Mouse (Mus musculus): Measurements from ENCODE around the gene Vps37b.

Gene Vps37b

DNA sequence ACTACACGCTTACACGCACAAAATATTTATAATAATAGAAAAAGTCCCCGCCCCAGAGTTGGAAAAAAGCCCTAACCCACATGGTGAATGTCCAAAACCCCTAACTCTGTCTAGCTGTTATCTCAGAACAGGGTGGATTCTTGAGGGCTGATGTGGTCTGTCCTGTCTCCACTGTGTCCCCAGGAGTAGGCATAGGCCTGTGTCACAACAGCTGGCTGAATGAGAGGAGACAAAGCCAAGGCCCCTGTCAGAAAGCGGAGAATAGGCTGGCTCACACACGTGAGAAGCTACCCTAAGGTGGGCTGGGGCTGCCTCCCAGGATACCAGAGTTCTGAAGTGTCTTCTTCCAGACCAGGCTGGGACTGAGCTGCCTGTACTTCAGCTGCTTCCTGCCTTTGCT, 53.9 kb downstream of the Vps37b start:
- DNase-seq (ENCODE audit: low spot score), result no peak

- DNase-seq (ENCODE audit: low spot score), result no peak
These were observed 54.8 kb downstream of the Vps37b start for GRCm38 (mm10) chr5:123977231-123977630.

GRCm38 (mm10) chr5:123975668-123976180, 56.3 kb downstream of the Vps37b start:
- DNase-seq (ENCODE audit: low spot score), result no peak

GRCm38 (mm10) chr5:123974616-123975111, 57.4 kb downstream of the Vps37b start:
- DNase-seq (ENCODE audit: low spot score), result no peak

DNA sequence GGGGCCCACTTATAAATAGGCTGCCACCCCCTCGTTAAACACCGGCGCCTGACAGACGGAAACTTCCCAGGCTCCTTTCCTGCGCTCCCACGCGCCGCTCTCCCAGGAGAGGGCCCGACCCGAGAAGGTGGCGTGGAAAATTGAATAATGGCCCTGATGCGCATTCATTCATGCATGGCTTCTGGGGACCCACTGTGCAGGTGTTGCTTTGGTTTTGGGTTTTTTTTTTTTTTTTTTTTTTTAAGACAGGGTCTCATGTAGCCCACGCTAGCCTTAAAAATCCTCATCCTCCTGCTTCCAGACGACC, 57.9 kb downstream of the Vps37b start:
- DNase-seq (ENCODE audit: low spot score), result no peak

DNA sequence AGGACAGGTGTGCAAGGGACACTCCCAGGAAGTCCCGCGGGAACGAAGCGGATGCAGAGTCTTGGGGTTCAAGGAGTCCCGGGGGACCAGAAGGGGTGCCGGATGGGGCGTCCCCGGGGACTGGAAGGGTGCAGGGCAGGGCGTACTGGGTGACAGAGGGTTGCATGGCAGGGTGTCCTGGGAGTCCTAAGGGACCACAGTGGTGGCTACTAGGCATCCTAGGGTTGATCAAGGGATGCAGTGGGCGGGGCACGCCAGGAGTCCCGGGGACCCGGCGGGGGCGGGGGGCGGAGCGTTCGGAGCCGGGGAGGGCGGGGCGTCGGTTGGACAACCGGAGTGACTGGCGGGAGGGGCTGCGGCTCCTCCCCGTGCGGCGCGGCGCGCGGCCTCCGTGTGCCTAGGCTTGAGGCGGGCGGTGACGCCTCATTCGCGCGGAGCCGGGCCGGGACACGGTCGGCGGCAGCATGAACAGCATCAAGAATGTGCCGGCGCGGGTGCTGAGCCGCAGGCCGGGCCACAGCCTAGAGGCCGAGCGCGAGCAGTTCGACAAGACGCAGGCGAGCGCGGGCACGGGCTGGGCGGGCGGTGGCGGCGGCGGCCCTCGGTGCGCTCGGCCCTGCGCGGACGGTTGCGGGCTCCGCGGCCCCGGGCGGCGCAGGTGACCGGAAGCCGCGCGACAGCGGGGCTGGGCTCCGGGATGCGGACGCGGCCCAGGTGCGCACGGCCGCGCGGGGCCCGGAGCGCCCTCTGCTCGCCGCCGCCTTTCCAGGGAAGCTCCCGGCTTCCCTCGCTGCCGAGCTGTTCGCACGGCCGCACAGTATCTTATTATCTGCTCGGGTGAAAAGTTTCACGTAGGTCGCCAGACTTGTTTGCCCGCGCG, 58.5 kb downstream of the Vps37b start, which contains the start of gene Hip1r:
TSS of gene Hip1r (plus strand) at position 330 of the 880 bp plus-strand sequence.
- peak; percentile 81 for DNase-seq (ENCODE audit: low spot score)

DNA sequence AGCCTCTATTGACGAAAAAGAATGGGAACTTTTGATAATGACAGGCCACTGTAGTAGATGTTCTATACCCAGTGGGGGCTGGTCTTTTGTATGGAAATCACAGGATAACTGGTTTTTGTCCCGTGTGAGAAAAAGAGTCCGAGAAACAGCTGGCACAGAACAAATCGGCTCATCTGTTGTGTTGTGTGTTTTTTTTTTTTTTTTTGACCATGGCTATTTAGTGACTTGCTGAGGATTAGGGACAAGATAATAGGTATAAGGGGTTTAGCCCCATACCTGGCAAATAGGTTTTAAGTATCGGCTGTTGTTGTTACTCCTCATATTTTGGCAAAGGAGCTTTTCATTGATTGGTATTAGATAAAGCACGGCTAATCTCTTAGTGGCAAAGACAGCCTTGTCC, 59.6 kb downstream of the Vps37b start:
- no peak for DNase-seq (ENCODE audit: low spot score)

DNA sequence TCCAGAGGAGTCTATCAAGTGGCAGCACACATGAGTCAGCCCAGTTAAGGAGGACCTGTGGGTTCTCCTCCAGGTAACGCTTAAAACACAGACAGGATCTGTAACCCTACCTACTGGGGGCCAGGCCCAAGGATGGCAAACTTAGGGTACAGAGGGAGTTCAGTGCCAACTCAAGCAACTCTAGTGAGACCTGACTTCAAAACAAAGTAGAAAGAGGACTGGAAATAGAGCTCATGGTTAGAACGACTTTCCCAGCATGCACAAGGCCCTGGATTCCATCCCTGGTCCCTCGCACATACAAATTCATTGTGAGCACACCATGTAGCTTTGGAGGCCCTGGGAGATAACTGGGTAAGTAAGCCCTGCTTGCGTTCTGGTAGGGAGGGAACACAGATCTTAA, 61.5 kb downstream of the Vps37b start:
- no peak for DNase-seq (ENCODE audit: low spot score)

GRCm38 (mm10) chr5:123969216-123969615, 62.9 kb downstream of the Vps37b start:
- no peak for DNase-seq (ENCODE audit: low spot score)

- no peak for DNase-seq (ENCODE audit: low spot score)
These were observed 63.6 kb downstream of the Vps37b start for GRCm38 (mm10) chr5:123968468-123968867.

DNA sequence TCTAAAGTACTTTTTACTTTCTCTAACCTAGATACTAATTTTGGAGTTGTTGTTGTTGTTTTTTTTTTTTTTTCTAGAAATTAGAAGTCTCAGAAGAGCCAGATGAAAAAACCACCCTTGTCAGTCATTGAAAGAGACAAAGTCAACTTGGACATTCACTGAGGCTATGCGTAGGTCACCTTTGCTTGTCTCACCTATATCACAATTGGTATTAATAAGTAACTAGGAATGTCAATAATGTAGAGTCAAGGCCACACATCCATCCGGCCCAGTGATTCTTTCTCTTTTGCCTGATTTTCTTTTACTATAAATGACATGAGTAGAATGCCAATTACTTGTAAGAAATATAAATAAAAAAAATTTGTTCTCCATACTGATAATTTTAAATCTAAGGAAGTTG, 65.3 kb downstream of the Vps37b start:
- no peak for DNase-seq (ENCODE audit: low spot score)

DNA sequence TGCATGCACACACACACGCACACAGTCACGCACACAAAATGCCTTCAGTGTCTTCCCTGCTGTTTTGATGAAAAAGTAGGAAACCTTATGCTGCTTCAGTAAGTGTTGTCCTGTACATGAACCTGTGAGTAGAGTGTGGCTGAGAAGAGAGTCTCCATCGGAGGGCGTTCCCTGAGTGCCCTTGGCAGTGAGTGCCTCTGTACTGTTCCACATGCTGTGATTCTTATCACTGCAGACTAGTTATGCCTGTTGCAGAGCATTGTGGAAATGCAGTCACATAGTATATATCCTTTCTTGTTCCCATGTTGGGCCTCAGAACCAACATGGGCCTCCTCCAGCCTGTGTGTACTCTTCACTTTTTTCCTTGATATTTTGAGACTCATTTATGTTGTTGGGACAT, 67.9 kb downstream of the Vps37b start:
- no peak for DNase-seq (ENCODE audit: low spot score)

DNA sequence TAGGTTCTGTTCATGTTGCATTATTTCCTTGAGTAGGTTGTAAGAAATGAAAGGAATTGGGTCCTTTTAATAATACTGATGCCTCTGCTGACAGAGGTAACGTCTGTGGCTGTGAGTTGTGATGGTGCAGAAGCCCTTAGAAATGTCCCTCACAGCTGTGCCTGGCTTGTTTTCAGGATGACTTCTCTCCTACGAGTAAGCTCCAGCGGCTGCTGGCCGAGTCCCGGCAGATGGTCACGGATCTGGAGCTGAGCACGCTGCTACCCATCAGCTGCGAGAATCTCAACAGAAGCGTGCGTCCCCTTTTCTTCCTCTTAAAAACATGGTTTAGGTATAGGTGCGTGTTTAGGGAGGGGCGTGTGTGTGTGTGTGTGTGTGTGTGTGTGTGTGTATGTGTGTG, 71.0 kb downstream of the Vps37b start:
- DNase-seq (ENCODE audit: low spot score), result no peak

DNA sequence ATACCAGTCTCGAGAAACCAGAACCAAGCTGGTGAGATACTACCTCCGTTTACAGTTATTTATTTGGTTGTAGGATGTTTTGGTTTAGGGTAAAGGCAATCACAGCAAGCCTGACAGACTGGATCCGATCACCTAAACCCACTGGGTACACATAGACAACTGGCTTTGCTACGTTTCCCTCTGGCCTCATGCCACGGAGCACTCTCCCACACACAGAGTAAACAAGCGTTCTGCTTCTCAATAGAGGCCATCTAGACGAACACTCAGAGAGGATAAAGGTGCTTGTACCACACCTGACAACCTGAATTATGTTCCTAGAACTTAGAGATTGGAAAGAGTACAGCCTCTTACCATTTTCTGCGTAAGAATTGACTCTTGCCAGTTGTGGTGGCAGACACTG, 71.9 kb downstream of the Vps37b start:
- DNase-seq (ENCODE audit: low spot score), result no peak

- DNase-seq (ENCODE audit: low spot score), result no peak
These were observed 73.1 kb downstream of the Vps37b start for GRCm38 (mm10) chr5:123959018-123959417.

- no peak for DNase-seq (ENCODE audit: low spot score)
These were observed 74.9 kb downstream of the Vps37b start for GRCm38 (mm10) chr5:123957213-123957612.
